Mouse (Mus musculus) MN1 (cell line): ENCODE measurements around the gene Inpp5b.

ENCODE experiments used
- DNase-seq: peaks from one replicate; pipeline ENCODE4 v3.0.0-alpha.2; 2016; ENCODE audit warnings: low spot score

The Inpp5b gene

GRCm38 (mm10) chr4:124811347-124811975 lies 69.8 kb downstream of the Inpp5b start:
- DNase-seq = no peak

GRCm38 (mm10) chr4:124815901-124816300 lies 74.3 kb downstream of the Inpp5b start:
- DNase-seq = no peak

GRCm38 (mm10) chr4:124817803-124818202 lies 76.2 kb downstream of the Inpp5b start:
- DNase-seq = peak; percentile 64

- DNase-seq = no peak
These were observed 77.2 kb downstream of the Inpp5b start for GRCm38 (mm10) chr4:124818832-124819231.

GRCm38 (mm10) chr4:124824967-124825366 lies 83.3 kb downstream of the Inpp5b start:
- no peak for DNase-seq

- DNase-seq = no peak
These were observed 83.8 kb downstream of the Inpp5b start for GRCm38 (mm10) chr4:124825371-124825965.

- no peak for DNase-seq
These were observed 88.0 kb downstream of the Inpp5b start for GRCm38 (mm10) chr4:124829671-124830070.

GRCm38 (mm10) chr4:124832796-124833195 lies 91.1 kb downstream of the Inpp5b start:
- no peak for DNase-seq

- DNase-seq = no peak
These were observed 96.5 kb downstream of the Inpp5b start for GRCm38 (mm10) chr4:124838035-124838700.

GRCm38 (mm10) chr4:124840998-124841397 lies 99.3 kb downstream of the Inpp5b start:
- DNase-seq = no peak

- peak; percentile 34 for DNase-seq
These were observed 101.8 kb downstream of the Inpp5b start for GRCm38 (mm10) chr4:124843493-124843892.

- peak; percentile 82 for DNase-seq
These were observed 105.9 kb downstream of the Inpp5b start for GRCm38 (mm10) chr4:124847573-124847972.

- peak; percentile 74 for DNase-seq
These were observed 108.1 kb downstream of the Inpp5b start for GRCm38 (mm10) chr4:124849631-124850260.

- peak; percentile 92 for DNase-seq
These were observed 108.7 kb downstream of the Inpp5b start, which contains the start of gene Yrdc for GRCm38 (mm10) chr4:124850261-124850913. Yrdc (plus strand) TSS chr4:124850679.
